Mouse (Mus musculus): ENCODE results near the gene Ppp1r13b. TPM values are rescaled to one million over a fixed set of nuclear protein-coding genes. Genes with fewer than 3 reads are reported as not detected.
"Not testable (repeated sequence)": the region's sequence is repeated elsewhere in the genome, so short reads cannot be mapped to it uniquely, and the experiment has no call there.

Ppp1r13b gene
- total and polyA plus RNA-seq, 2 experiments from 2014 or later: 36.5 to 57.4 TPM

- Histone ChIP-seq H3K36me3 (ENCODE audit: insufficient read depth, low read length) (no peaks in the 10 kb centered on the region), H3K4me1 (ENCODE audit: insufficient read depth, low read length) (no peaks in the 10 kb centered on the region), H3K27ac (no peak overlapping the region; the same call in 1 of the 2 replicates), H3K9me3 (ENCODE audit: low read length) (no peaks in the 10 kb centered on the region), H3K4me2 (ENCODE audit: low read depth, low read length) (no peak overlapping the region), H3K9ac (replicated peaks; ENCODE audit: low read length) (no peak overlapping the region), H3K4me3 (ENCODE audit: low read length) (no peak overlapping the region), H3K27me3 (ENCODE audit: insufficient read depth, low read length) (no peaks in the 10 kb centered on the region)
- ATAC-seq (no peak), DNase-seq (ENCODE audit: low spot score) (no peak)
- WGBS: 55% methylated on average over 8 of the region's 8 CpGs
- no peak for TF ChIP-seq CTCF (IDR thresholded peaks at IDR 0.05; ENCODE audit: low read depth)
These were observed 37.2 kb upstream of the Ppp1r13b start for GRCm38 (mm10) chr12:111945115-111945514.

DNA sequence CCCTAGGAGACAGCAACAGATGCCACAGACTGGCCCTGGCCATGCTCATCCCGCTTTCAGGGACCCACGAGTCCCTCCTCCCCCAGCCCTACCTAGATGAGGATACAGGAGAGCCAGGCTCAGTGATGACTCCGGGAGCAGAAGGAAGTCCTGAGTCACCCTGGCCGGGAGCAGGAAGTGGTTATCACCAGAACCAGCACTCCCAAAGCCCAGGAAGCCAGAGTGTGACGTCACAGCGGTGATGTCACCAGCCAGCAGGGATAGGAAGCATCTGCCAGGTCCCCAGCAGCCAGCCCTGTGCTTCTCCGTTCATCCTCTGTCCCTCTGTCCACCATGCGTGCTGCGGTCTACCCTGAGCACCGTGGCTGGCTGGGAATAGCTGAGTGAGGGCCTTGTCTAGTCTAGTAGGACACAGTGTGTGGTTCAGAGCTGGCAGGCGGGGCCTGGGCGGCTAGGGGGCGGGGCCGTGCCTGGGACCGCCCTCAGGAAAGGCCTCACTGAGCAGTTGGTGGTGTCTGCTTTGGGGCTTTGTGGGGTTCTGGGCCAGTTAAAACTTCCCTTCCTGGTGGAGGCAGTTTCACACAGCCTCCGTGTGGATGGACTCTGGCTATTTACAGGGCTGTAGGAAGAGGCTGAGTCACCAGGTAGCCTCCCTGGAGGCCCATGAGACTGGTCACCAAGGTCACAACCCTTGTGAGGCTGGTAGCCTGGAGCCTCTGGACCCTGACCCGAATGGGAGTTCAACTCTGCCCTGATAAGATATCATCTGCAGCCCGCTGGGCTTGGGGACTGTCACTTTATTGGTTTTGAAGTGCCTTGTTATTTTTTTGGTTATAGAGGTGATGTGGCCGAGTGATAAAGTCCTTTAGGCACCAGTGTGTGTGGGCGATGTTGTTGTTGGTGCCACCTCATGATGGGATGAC is 36.4 kb upstream of the Ppp1r13b start:
- H3K9ac ChIP-seq (replicated peaks; ENCODE audit: low read length); DNase-seq (ENCODE audit: low spot score); H3K36me3 ChIP-seq (ENCODE audit: insufficient read depth, low read length); H3K4me2 ChIP-seq (ENCODE audit: low read depth, low read length); H3K9me3 ChIP-seq (ENCODE audit: low read length); H3K27me3 ChIP-seq (ENCODE audit: insufficient read depth, low read length); H3K4me1 ChIP-seq (ENCODE audit: insufficient read depth, low read length); H3K4me3 ChIP-seq (ENCODE audit: low read length): not testable (repeated sequence)
- WGBS: 60% methylated on average over 13 of the region's 20 CpGs
- peak; percentile 46 for ATAC-seq
- H3K27ac ChIP-seq: peak overlapping the region; percentile 20; the same call in 1 of the 2 replicates

DNA sequence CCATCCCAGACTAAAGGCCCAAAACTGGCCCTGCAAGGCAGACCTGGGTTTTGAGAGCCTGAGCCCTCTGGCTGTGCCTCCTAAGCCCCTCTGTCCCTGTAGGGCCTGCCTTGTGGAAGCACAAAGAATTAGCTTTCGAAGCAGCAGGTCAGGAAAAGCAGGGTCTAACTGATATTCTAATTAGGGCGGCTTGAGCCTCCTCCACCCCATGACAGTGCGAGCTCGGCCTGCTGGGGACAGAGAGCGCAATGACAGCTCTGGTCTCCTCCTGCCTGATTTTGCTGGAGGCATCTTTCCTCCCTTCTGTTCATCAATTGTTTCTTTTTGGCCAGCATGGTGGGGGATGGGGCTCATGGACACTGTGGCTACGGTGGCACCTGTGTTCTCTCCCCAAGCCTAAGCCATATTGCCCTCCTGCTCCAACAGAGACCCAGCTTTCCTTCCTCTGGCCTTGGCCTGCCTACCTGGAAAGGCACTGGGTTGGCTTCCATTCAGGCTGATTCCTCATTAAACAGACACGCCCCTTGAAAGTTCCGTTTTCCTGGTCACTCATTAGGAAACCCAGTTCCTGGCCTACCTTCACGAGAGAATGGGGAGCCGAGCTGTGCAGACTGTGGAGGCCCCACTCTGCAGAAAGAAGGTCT is 35.6 kb upstream of the Ppp1r13b start:
- ATAC-seq (no peak), DNase-seq (ENCODE audit: low spot score) (no peak)
- H3K36me3 ChIP-seq (ENCODE audit: insufficient read depth, low read length): no peaks in the 10 kb centered on the region
- no peak overlapping the region; the same call in 1 of the 2 replicates for H3K27ac ChIP-seq
- H3K9ac ChIP-seq (replicated peaks; ENCODE audit: low read length): no peak overlapping the region
- no peak overlapping the region for H3K4me3 ChIP-seq (ENCODE audit: low read length)
- 75% methylated on average over 10 of the region's 10 CpGs for WGBS
- no peaks in the 10 kb centered on the region for H3K4me1 ChIP-seq (ENCODE audit: insufficient read depth, low read length)
- no peak overlapping the region for H3K4me2 ChIP-seq (ENCODE audit: low read depth, low read length)
- H3K9me3 ChIP-seq (ENCODE audit: low read length): no peaks in the 10 kb centered on the region
- no peak for TF ChIP-seq CTCF (IDR thresholded peaks at IDR 0.05; ENCODE audit: low read depth)
- no peaks in the 10 kb centered on the region for H3K27me3 ChIP-seq (ENCODE audit: insufficient read depth, low read length)

GRCm38 (mm10) chr12:111938623-111939177 is 30.8 kb upstream of the Ppp1r13b start:
- no peak overlapping the region for H3K4me3 ChIP-seq (ENCODE audit: low read length)
- ATAC-seq (no peak), DNase-seq (ENCODE audit: low spot score) (no peak)
- no peaks in the 10 kb centered on the region; the same call in 1 of the 2 replicates for H3K4me1 ChIP-seq (ENCODE audit: insufficient read depth, low read length)
- 89% methylated on average over 1 of the region's 1 CpGs for WGBS
- no peak for TF ChIP-seq CTCF (IDR thresholded peaks at IDR 0.05; ENCODE audit: low read depth)
- no peaks in the 10 kb centered on the region for H3K9me3 ChIP-seq (ENCODE audit: low read length)
- no peaks in the 10 kb centered on the region for H3K36me3 ChIP-seq (ENCODE audit: insufficient read depth, low read length)
- no peak overlapping the region for H3K27ac ChIP-seq
- H3K4me2 ChIP-seq (ENCODE audit: low read depth, low read length): no peak overlapping the region
- no peak overlapping the region for H3K9ac ChIP-seq (replicated peaks; ENCODE audit: low read length)
- H3K27me3 ChIP-seq (ENCODE audit: insufficient read depth, low read length): no peaks in the 10 kb centered on the region

GRCm38 (mm10) chr12:111936706-111937550 is 29.0 kb upstream of the Ppp1r13b start:
- ATAC-seq: no peak
- H3K36me3 ChIP-seq (ENCODE audit: insufficient read depth, low read length): no peaks in the 10 kb centered on the region
- no peaks in the 10 kb centered on the region; the same call in 1 of the 2 replicates for H3K4me1 ChIP-seq (ENCODE audit: insufficient read depth, low read length)
- no peak overlapping the region for H3K27ac ChIP-seq
- H3K9me3 ChIP-seq (ENCODE audit: low read length): no peaks in the 10 kb centered on the region
- peak; percentile 34 for DNase-seq (ENCODE audit: low spot score)
- H3K9ac ChIP-seq (replicated peaks; ENCODE audit: low read length): no peak overlapping the region
- 39% methylated on average over 24 of the region's 24 CpGs for WGBS
- H3K4me3 ChIP-seq (ENCODE audit: low read length): no peak overlapping the region
- no peak overlapping the region for H3K4me2 ChIP-seq (ENCODE audit: low read depth, low read length)
- TF ChIP-seq CTCF (IDR thresholded peaks at IDR 0.05; ENCODE audit: low read depth): no peak
- no peaks in the 10 kb centered on the region for H3K27me3 ChIP-seq (ENCODE audit: insufficient read depth, low read length)

- no peak overlapping the region for H3K9ac ChIP-seq (replicated peaks; ENCODE audit: low read length)
- ATAC-seq: no peak
- no peak for TF ChIP-seq CTCF (IDR thresholded peaks at IDR 0.05; ENCODE audit: low read depth)
- no peak overlapping the region for H3K4me2 ChIP-seq (ENCODE audit: low read depth, low read length)
- no peaks in the 10 kb centered on the region for H3K27me3 ChIP-seq (ENCODE audit: insufficient read depth, low read length)
- H3K4me1 ChIP-seq (ENCODE audit: insufficient read depth, low read length): no peaks in the 10 kb centered on the region; the same call in 1 of the 2 replicates
- no peaks in the 10 kb centered on the region for H3K9me3 ChIP-seq (ENCODE audit: low read length)
- 68% methylated on average over 2 of the region's 2 CpGs for WGBS
- no peak overlapping the region for H3K27ac ChIP-seq
- no peaks in the 10 kb centered on the region for H3K36me3 ChIP-seq (ENCODE audit: insufficient read depth, low read length)
- H3K4me3 ChIP-seq (ENCODE audit: low read length): no peak overlapping the region
- no peak for DNase-seq (ENCODE audit: low spot score)
These were observed 26.1 kb upstream of the Ppp1r13b start for GRCm38 (mm10) chr12:111933971-111934370.
